Mouse (Mus musculus) midbrain, embryonic 15.5 days (tissue): ENCODE results near the gene Tekt2. TPM values are rescaled to one million over a fixed set of nuclear protein-coding genes. Genes with fewer than 3 reads are reported as not detected.
A peak's percentile ranks its signal among the peaks of the same experiment; 100 is the strongest.

ENCODE experiments used
- ATAC-seq: fragments of 200-750 bp; cut with Nextera tagmentation; replicated peaks from 2 replicates; pipeline ENCODE4 v1.8.0; 2017; ENCODE audit warnings: moderate TSS enrichment
- H3K27ac ChIP-seq: fragments of 300-500 bp; sonication (generic); 2 replicates; pipeline ENCODE4 v1.5.1; 2015; ENCODE audit warnings: mild to moderate bottlenecking, inconsistent platforms
- H3K27me3 ChIP-seq: fragments of 300-500 bp; sonication (generic); replicated peaks from 2 replicates; pipeline ENCODE4 v1.6.1; 2015; ENCODE audit warnings: inconsistent platforms
- H3K36me3 ChIP-seq: fragments of 300-500 bp; sonication (generic); replicated peaks from 2 replicates; pipeline ENCODE4 v1.6.1; 2015; ENCODE audit warnings: inconsistent platforms
- H3K4me1 ChIP-seq: fragments of 300-500 bp; sonication (generic); 2 replicates; pipeline ENCODE4 v1.6.1; 2015; ENCODE audit warnings: inconsistent platforms
- H3K4me2 ChIP-seq: fragments of 300-500 bp; sonication (generic); 2 replicates; pipeline ENCODE4 v1.6.1; 2015; ENCODE audit warnings: inconsistent platforms, mild to moderate bottlenecking, moderate library complexity
- H3K4me3 ChIP-seq: fragments of 300-500 bp; sonication (generic); 2 replicates; pipeline ENCODE4 v1.5.1; 2015; ENCODE audit warnings: mild to moderate bottlenecking, inconsistent platforms
- H3K9ac ChIP-seq: fragments of 300-500 bp; sonication (generic); 2 replicates; pipeline ENCODE4 v1.6.1; 2015; ENCODE audit warnings: mild to moderate bottlenecking, inconsistent platforms
- H3K9me3 ChIP-seq: fragments of 300-500 bp; sonication (generic); 2 replicates; pipeline ENCODE4 v1.6.1; 2016; ENCODE audit warnings: inconsistent platforms
- WGBS: fragments of 180-500 bp; shearing (Covaris S2); methylation state at CpG from one replicate; pipeline ENCODE4 v1.1.7; 2015; ENCODE audit warnings: mixed read lengths; 5-methylcytosine and 5-hydroxymethylcytosine counted together
- polyA plus RNA-seq: library from polyadenylated mRNA; unstranded; fragments of >200 nt; fragmentation: Nextera tagmentation; extraction: Ambion mirVana; gene quantifications from 2 replicates; pipeline ENCODE4 v1.2.1, GENCODE M21; 2015

The Tekt2 gene
- polyA plus RNA-seq, 1 experiment from 2014 or later: 15.1 TPM

- peaks cover 34% of the 10 kb centered on the region for H3K27me3 ChIP-seq
- H3K4me1 ChIP-seq: peaks cover 12% of the 10 kb centered on the region
- WGBS: 94% methylated on average over 1 of the region's 1 CpGs
Measured at GRCm38 (mm10) chr4:126305428-126305827, 20.1 kb downstream of the Tekt2 start.

DNA sequence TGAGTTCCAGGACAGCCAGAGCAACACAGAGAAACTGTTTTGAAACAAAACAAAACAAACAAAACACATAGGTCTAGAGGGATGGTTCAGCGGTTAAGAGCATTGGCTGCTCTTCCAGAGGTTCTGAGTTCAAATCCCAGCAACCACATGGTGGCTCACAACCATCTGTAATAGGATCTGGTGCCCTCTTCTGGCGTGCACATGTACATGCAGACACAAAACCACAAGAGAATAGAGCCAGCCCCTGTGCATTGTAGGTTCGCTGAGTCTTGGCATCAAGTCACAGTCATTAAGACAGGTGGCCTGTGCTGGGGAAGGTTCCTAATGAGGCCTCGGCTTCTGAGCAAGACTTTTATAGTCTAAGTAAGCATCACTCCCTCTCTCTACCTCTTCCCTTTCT is 21.6 kb downstream of the Tekt2 start:
- Histone ChIP-seq H3K4me1 (peaks cover 12% of the 10 kb centered on the region), H3K4me2 (no peak overlapping the region), H3K27ac (no peak overlapping the region), H3K27me3 (peaks cover 49% of the 10 kb centered on the region), H3K9ac (no peak overlapping the region), H3K9me3 (no peaks in the 10 kb centered on the region), H3K4me3 (no peak overlapping the region), H3K36me3 (no peaks in the 10 kb centered on the region)
- ATAC-seq: no peak
- WGBS: 57% methylated on average over 4 of the region's 4 CpGs

More at GRCm38 (mm10) chr4:126305428-126305827, 20.1 kb downstream of the Tekt2 start:
- no peak for ATAC-seq
- Histone ChIP-seq H3K4me3 (no peak overlapping the region), H3K36me3 (no peaks in the 10 kb centered on the region), H3K9me3 (no peaks in the 10 kb centered on the region), H3K27ac (no peak overlapping the region), H3K9ac (no peak overlapping the region), H3K4me2 (no peak overlapping the region)

GRCm38 (mm10) chr4:126301584-126302309 is 23.7 kb downstream of the Tekt2 start:
- no peak for ATAC-seq
- peak overlapping the region; percentile 42 for H3K4me2 ChIP-seq
- WGBS: 4% methylated on average over 27 of the region's 27 CpGs

DNA sequence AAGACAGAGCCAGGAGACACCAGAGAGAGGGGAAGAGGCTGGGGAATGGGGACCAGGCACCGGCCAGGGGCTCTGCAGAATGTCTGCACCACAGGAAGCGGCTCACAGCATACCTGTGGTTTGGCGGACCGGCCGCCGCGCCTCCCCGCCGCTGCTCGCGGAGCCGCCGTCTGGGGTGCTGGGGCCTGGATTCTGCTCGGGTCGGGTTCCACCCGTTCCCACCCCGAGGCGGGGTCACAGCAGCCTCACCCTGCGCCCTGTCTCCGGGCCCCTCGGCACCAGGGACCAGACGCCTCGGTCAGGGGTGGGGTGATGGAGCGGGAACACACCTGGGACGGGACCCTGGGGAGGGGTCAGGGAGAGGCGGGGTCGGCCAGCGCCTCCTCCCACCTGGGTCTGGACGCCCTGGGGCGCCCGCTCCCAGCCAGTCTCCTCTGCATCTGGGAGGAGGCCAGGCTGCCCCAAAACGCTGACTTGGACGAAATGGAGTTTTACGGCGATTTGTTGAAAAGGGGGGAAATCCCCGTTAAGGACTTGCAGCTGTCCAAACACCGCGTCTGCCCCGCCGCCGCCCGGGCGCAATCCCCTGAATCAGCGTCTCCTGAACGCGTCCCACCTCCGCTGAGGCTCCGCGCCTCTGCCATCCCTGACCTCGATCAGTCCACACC is 24.4 kb downstream of the Tekt2 start:
- Histone ChIP-seq H3K4me1 (peaks cover 23% of the 10 kb centered on the region), H3K4me3 (peak overlapping the region; percentile 16), H3K4me2 (peak overlapping the region; percentile 42), H3K36me3 (no peaks in the 10 kb centered on the region), H3K27me3 (peaks cover 68% of the 10 kb centered on the region), H3K9me3 (no peaks in the 10 kb centered on the region), H3K27ac (no peak overlapping the region), H3K9ac (0 out of 2 replicates have a peak overlapping the region, but pooled peaks have one; percentile 9)
- no peak for ATAC-seq
- under 1% methylated on average over 49 of the region's 50 CpGs for WGBS

More at GRCm38 (mm10) chr4:126301584-126302309, 23.7 kb downstream of the Tekt2 start:
- Histone ChIP-seq H3K9me3 (no peaks in the 10 kb centered on the region), H3K4me1 (peaks cover 18% of the 10 kb centered on the region), H3K27me3 (peaks cover 64% of the 10 kb centered on the region), H3K36me3 (no peaks in the 10 kb centered on the region), H3K4me3 (peak overlapping the region; percentile 16), H3K9ac (no peak overlapping the region), H3K27ac (no peak overlapping the region)

DNA sequence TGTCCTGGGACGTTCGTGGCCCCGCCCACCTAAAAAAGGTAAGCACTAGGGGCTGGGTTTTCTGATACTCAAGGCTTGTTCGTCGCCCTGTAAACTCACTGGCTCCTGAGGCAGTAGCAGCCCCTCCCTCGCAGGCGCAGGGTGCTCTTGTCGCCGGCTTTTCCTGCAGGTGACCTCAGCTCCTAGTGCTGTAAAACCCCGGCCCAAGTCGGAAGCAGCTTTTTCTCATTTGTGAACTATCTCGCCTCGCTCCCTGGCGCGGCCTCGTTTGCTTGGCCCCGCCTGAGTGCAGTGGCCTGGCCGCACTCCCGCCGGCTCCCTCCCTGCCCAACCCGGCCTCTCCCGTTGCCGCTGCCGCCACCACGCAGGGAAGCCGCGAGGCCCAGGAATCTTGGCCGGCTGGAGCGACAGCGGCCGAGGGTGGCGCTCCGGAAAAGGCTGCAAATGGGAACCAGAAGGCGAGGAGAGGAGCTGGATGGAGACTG is 28.8 kb downstream of the Tekt2 start:
- Histone ChIP-seq H3K4me1 (peaks cover 21% of the 10 kb centered on the region), H3K9me3 (no peaks in the 10 kb centered on the region), H3K27ac (no peak overlapping the region), H3K9ac (peak overlapping the region; percentile 24), H3K36me3 (no peaks in the 10 kb centered on the region), H3K4me3 (peak overlapping the region; percentile 32), H3K27me3 (peaks cover 50% of the 10 kb centered on the region), H3K4me2 (peak overlapping the region; percentile 62)
- WGBS: 1% methylated on average over 34 of the region's 34 CpGs
- peak; percentile 30; the same call in 1 of the 2 replicates for ATAC-seq

DNA sequence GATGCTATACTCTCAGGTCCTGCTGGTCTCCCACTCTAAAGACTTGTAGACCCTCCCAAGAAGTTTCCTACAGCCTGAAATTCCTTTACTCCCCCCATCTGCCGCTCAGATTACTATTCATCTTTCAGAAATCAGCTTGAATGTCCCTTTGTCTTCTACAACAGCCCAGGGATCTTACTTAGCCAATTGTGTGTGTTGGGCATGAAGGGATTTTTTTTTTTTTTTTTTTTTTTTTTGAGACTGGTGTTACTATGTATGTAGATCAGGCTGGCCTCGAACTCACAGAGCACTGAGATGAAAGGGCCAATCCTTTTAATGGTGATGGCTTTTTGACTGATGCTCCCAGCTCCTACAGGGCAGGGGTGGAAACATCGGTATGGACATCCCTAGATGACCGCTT is 29.6 kb downstream of the Tekt2 start:
- no peak overlapping the region for H3K4me2 ChIP-seq
- H3K27me3 ChIP-seq: peaks cover 43% of the 10 kb centered on the region
- no peak overlapping the region for H3K9ac ChIP-seq
- no peaks in the 10 kb centered on the region for H3K9me3 ChIP-seq
- H3K4me1 ChIP-seq: peaks cover 14% of the 10 kb centered on the region
- no peak overlapping the region for H3K4me3 ChIP-seq
- no peaks in the 10 kb centered on the region for H3K36me3 ChIP-seq
- WGBS: 41% methylated on average over 4 of the region's 4 CpGs
- no peak overlapping the region for H3K27ac ChIP-seq
- ATAC-seq: no peak

DNA sequence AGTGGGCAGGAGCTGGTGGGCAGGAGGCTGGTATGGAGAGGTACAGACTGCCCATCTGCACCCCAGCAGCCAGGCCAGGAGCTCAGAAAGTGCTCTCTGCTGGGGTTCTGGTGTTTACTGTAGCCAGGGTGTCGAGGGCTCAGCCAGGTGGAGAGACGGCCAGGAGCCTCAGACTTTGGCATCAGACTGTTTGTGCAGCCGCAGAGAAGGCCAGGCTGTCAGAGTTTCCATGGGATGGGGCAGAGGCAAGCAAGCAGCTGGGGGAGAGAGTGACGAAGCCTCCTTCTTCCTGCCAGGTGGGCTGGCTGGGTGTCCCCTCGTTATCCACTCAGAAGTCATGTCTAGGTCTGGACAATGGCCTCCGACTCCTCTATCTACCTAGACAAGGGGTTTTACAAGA is 30.3 kb downstream of the Tekt2 start:
- Histone ChIP-seq H3K9ac (no peak overlapping the region), H3K27ac (no peak overlapping the region), H3K36me3 (no peaks in the 10 kb centered on the region), H3K4me3 (no peak overlapping the region), H3K9me3 (no peaks in the 10 kb centered on the region), H3K4me1 (peaks cover 11% of the 10 kb centered on the region), H3K4me2 (no peak overlapping the region), H3K27me3 (peaks cover 40% of the 10 kb centered on the region)
- 70% methylated on average over 6 of the region's 6 CpGs for WGBS
- no peak for ATAC-seq

DNA sequence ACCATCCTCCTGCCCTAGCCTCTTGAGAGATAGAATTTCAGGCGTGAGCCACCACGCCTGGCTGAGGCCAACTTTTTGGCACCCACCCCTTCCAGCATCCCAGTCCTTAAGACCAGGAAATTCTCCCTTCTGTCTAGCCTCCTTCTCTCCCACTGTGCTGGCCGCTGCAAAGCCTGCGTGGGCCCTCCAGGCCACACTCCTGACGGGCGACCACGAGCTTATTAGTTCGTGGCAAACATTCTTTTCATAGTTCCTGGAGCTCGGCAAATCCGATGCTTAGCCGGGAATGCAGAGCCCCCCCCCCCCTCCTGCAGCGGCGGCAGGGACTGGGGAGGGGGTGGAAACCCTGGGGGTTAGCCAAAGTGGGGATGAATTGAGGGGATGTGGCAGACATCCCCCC is 34.3 kb downstream of the Tekt2 start:
- no peak overlapping the region for H3K4me2 ChIP-seq
- peaks cover 5% of the 10 kb centered on the region for H3K4me1 ChIP-seq
- H3K9ac ChIP-seq: no peak overlapping the region
- no peak overlapping the region for H3K27ac ChIP-seq
- H3K4me3 ChIP-seq: no peak overlapping the region
- H3K27me3 ChIP-seq: peaks cover 39% of the 10 kb centered on the region
- ATAC-seq: no peak
- WGBS: 21% methylated on average over 13 of the region's 13 CpGs
- no peaks in the 10 kb centered on the region for H3K9me3 ChIP-seq
- H3K36me3 ChIP-seq: no peaks in the 10 kb centered on the region

DNA sequence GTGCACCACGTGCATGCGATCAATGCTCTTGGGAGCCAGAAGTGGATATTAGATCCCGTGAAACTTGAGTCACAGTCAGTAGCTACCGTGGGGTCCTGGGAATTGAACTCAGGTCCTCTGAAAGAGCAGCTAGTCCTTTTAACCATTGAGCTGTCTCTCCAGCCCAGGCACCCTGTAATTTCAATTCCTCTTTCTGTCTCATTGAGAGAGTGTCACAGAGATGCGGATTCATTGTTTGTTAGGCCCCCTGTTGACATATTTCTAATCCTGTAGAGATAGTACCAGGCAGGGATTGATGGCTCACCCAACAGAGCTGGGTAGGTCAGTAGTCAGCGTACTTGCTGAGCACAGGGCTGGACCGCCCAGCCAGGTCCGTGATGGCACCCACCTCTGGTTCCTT is 35.2 kb downstream of the Tekt2 start:
- Histone ChIP-seq H3K4me2 (no peak overlapping the region), H3K9ac (no peak overlapping the region), H3K36me3 (no peaks in the 10 kb centered on the region), H3K4me1 (peaks cover 5% of the 10 kb centered on the region), H3K4me3 (no peak overlapping the region), H3K27ac (no peak overlapping the region), H3K9me3 (no peaks in the 10 kb centered on the region), H3K27me3 (peaks cover 44% of the 10 kb centered on the region)
- ATAC-seq: no peak
- WGBS: 77% methylated on average over 8 of the region's 8 CpGs

- WGBS: 36% methylated on average over 17 of the region's 17 CpGs
- Histone ChIP-seq H3K27me3 (peaks cover 50% of the 10 kb centered on the region), H3K9ac (no peak overlapping the region), H3K36me3 (no peaks in the 10 kb centered on the region), H3K4me1 (peaks cover 5% of the 10 kb centered on the region), H3K4me3 (no peak overlapping the region), H3K27ac (no peak overlapping the region), H3K4me2 (no peak overlapping the region), H3K9me3 (no peaks in the 10 kb centered on the region)
- no peak for ATAC-seq
Measured at GRCm38 (mm10) chr4:126288085-126288666, 37.3 kb downstream of the Tekt2 start.

- WGBS: 25% methylated on average over 11 of the region's 11 CpGs
- Histone ChIP-seq H3K36me3 (no peaks in the 10 kb centered on the region), H3K4me3 (no peak overlapping the region), H3K9ac (no peak overlapping the region), H3K27me3 (peaks cover 50% of the 10 kb centered on the region), H3K27ac (no peak overlapping the region), H3K9me3 (no peaks in the 10 kb centered on the region), H3K4me1 (peaks cover 5% of the 10 kb centered on the region), H3K4me2 (no peak overlapping the region)
- no peak for ATAC-seq
Measured at GRCm38 (mm10) chr4:126287302-126287995, 38.0 kb downstream of the Tekt2 start.

GRCm38 (mm10) chr4:126286492-126286891 is 39.0 kb downstream of the Tekt2 start, which contains the start of gene Col8a2:
Gene Col8a2, plus strand, starts transcription at chr4:126286793.
- H3K9me3 ChIP-seq: no peaks in the 10 kb centered on the region
- peak within 1 kb of the TSS; percentile 44 for H3K4me2 ChIP-seq
- peaks cover 5% of the 10 kb centered on the region for H3K4me1 ChIP-seq
- H3K36me3 ChIP-seq: no peaks in the 10 kb centered on the region
- no peak for ATAC-seq
- H3K27me3 ChIP-seq: peaks cover 50% of the 10 kb centered on the region
- H3K27ac ChIP-seq: no peak within 1 kb of the TSS
- WGBS: 3% methylated on average over 40 of the region's 42 CpGs
- H3K4me3 ChIP-seq: peak within 1 kb of the TSS; percentile 23
- no peak within 1 kb of the TSS for H3K9ac ChIP-seq
